Mouse (Mus musculus): ENCODE measurements around the gene Elobl. TPM values are rescaled to one million over a fixed set of nuclear protein-coding genes. Genes with fewer than 3 reads are reported as not detected.

The Elobl gene
- polyA plus RNA-seq, 1 experiment = not detected

- no peak within 1 kb of the TSS for H3K27ac ChIP-seq (ENCODE audit: insufficient read depth, low read length)
- H3K4me3 ChIP-seq (ENCODE audit: insufficient read depth, low read length) = no peak within 1 kb of the TSS
- H3K4me1 ChIP-seq (ENCODE audit: control insufficient read depth, insufficient read depth, low read length) = peaks cover 2% of the 10 kb centered on the region; the same call in 1 of the 2 replicates
- no peak for TF ChIP-seq CTCF (IDR thresholded peaks at IDR 0.05; ENCODE audit: extremely low read depth, insufficient read depth, low read length)
- no peak for TF ChIP-seq POLR2A (IDR thresholded peaks at IDR 0.05; ENCODE audit: extremely low read depth, insufficient read depth, low read length)
These were observed 3.5 kb upstream of the Elobl start, which contains the start of gene Coil for GRCm38 (mm10) chr11:88970202-88970732. Gene Coil (plus strand): TSS chr11:88970252.

GRCm38 (mm10) chr11:88958851-88959250 lies 7.9 kb downstream of the Elobl start:
- Histone ChIP-seq H3K27ac (ENCODE audit: insufficient read depth, low read length) (no peak overlapping the region), H3K4me1 (ENCODE audit: control insufficient read depth, insufficient read depth, low read length) (no peaks in the 10 kb centered on the region), H3K4me3 (ENCODE audit: insufficient read depth, low read length) (no peak overlapping the region)
- TF ChIP-seq CTCF (IDR thresholded peaks at IDR 0.05; ENCODE audit: extremely low read depth, insufficient read depth, low read length) (no peak), POLR2A (IDR thresholded peaks at IDR 0.05; ENCODE audit: extremely low read depth, insufficient read depth, low read length) (no peak)

DNA sequence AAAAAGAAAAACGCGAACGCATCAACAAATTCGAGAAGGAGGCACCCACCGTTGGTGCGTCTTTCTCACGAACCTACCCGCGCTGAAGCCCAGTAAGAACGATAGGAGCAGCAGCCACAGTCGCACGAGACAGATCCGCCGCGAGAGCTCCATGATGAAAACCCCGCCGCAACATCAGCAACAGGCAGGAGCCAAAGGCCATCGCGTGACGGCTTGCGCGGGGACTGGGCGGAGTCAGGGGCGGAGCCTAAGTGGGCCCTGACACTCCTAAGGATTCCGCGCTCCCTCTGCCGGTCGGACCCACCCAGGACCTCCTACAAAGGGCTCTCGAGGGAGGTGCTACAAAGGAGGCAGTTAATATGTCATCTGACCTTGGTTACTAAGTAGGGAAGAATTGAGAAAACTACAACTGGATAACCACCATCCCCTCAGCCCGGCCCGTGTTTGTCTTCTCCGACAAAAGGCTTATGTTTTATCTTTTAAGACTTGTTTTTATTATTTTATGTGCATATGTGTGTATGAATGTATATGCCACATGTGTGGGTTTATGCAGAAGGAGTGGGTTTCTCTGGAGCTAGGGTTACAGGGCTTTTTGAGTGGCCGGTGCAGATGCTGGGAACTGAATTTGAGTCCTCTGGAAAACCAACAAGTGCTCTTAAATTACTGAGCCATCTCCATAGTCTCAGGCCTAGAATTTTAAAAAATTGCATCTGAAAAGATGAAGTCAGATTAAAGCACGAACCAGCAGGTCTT lies 11.3 kb downstream of the Elobl start, which contains the start of gene Scpep1:
TSS of gene Scpep1 (minus strand) at position 249 of the 753 bp plus-strand sequence.
- Histone ChIP-seq H3K4me3 (ENCODE audit: insufficient read depth, low read length) (peak within 1 kb of the TSS; percentile 80), H3K27ac (ENCODE audit: insufficient read depth, low read length) (no peak within 1 kb of the TSS), H3K4me1 (ENCODE audit: control insufficient read depth, insufficient read depth, low read length) (peaks cover 2% of the 10 kb centered on the region; the same call in 1 of the 2 replicates)
- peak; percentile 88 for TF ChIP-seq POLR2A (IDR thresholded peaks at IDR 0.05; ENCODE audit: extremely low read depth, insufficient read depth, low read length)
- peak; percentile 63 for TF ChIP-seq CTCF (IDR thresholded peaks at IDR 0.05; ENCODE audit: extremely low read depth, insufficient read depth, low read length)

DNA sequence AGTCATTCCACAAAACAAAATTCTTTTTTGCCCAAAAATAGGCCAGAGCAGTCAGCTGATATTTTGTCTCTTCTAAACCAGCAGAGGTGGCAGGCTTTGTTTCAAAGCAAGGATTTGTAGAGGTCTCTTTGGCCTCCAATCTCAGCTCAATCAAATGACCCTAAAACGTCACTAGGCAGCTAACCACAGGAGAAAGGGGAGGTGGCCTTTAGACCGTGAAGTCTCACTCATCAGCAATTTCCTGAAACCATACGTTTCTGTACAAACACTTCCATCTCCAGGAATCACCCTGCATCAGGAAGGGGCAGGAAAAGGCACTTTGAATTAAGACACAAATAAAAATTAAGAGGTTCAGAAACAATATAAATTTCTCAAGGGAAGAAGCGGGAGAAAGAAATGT lies 11.9 kb downstream of the Elobl start:
- TF ChIP-seq POLR2A (IDR thresholded peaks at IDR 0.05; ENCODE audit: extremely low read depth, insufficient read depth, low read length) (no peak), CTCF (IDR thresholded peaks at IDR 0.05; ENCODE audit: extremely low read depth, insufficient read depth, low read length) (no peak)
- peak overlapping the region; percentile 80 for H3K4me3 ChIP-seq (ENCODE audit: insufficient read depth, low read length)
- peaks cover 2% of the 10 kb centered on the region; the same call in 1 of the 2 replicates for H3K4me1 ChIP-seq (ENCODE audit: control insufficient read depth, insufficient read depth, low read length)
- no peak overlapping the region for H3K27ac ChIP-seq (ENCODE audit: insufficient read depth, low read length)

GRCm38 (mm10) chr11:88953582-88953981 lies 13.1 kb downstream of the Elobl start:
- TF ChIP-seq CTCF (IDR thresholded peaks at IDR 0.05; ENCODE audit: extremely low read depth, insufficient read depth, low read length) = no peak
- TF ChIP-seq POLR2A (IDR thresholded peaks at IDR 0.05; ENCODE audit: extremely low read depth, insufficient read depth, low read length) = no peak
- H3K4me1 ChIP-seq (ENCODE audit: control insufficient read depth, insufficient read depth, low read length) = peaks cover 2% of the 10 kb centered on the region; the same call in 1 of the 2 replicates
- no peak overlapping the region for H3K27ac ChIP-seq (ENCODE audit: insufficient read depth, low read length)
- no peak overlapping the region for H3K4me3 ChIP-seq (ENCODE audit: insufficient read depth, low read length)

GRCm38 (mm10) chr11:88952117-88952516 lies 14.6 kb downstream of the Elobl start:
- Histone ChIP-seq H3K4me3 (ENCODE audit: insufficient read depth, low read length) (no peak overlapping the region), H3K4me1 (ENCODE audit: control insufficient read depth, insufficient read depth, low read length) (peaks cover 2% of the 10 kb centered on the region; the same call in 1 of the 2 replicates), H3K27ac (ENCODE audit: insufficient read depth, low read length) (no peak overlapping the region)
- TF ChIP-seq POLR2A (IDR thresholded peaks at IDR 0.05; ENCODE audit: extremely low read depth, insufficient read depth, low read length) = no peak
- no peak for TF ChIP-seq CTCF (IDR thresholded peaks at IDR 0.05; ENCODE audit: extremely low read depth, insufficient read depth, low read length)

DNA sequence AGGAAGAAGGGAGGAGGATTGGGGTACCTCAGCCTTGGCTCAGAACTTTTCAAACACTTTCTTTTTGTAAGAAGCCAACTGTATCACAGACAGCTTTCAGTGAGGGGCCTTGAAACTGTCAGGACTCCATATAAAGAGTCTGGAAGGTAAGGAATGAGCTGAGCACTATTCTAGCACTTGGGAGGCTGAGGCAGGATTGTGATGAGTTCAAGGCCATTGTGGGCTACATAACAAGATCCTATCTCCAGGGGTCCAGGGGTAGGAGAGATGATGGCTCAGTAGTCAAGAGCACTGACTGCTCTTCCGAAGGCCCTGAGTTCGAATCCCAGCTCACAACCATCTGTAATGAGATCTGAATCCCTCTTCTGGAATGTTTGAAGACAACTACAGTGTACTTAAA lies 15.2 kb downstream of the Elobl start:
- Histone ChIP-seq H3K4me1 (ENCODE audit: control insufficient read depth, insufficient read depth, low read length) (peaks cover 2% of the 10 kb centered on the region; the same call in 1 of the 2 replicates), H3K27ac (ENCODE audit: insufficient read depth, low read length) (no peak overlapping the region), H3K4me3 (ENCODE audit: insufficient read depth, low read length) (no peak overlapping the region)
- TF ChIP-seq CTCF (IDR thresholded peaks at IDR 0.05; ENCODE audit: extremely low read depth, insufficient read depth, low read length) (no peak), POLR2A (IDR thresholded peaks at IDR 0.05; ENCODE audit: extremely low read depth, insufficient read depth, low read length) (no peak)

DNA sequence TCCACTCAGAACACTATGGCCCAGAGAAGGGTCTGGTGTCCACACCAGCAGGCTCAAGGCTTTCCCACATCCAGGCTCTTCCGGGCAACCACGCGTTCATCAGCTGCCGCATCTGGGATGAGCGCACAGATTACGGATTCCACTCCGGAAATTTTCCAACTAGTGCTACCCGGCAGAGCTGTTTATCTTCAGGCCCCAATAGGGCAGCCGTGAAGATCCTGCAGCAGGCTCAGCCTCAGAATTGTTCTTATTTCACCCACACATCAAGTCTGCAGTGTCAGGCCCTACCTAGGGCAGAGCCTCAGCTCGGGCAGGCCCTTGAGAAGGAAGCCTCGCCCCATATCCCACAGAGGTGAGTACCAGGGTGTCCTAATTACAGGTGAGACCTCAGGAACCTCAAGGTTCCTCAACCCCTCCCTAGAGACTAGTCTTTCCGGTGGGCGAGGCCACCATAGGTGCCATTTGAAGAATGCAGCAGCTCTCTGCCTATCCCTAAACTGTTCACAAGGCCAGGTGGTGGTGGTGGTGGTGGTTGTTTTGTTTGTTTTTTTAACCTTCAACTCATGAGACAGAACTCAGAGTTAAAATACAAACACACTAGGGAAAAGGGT lies 16.0 kb downstream of the Elobl start:
- TF ChIP-seq POLR2A (IDR thresholded peaks at IDR 0.05; ENCODE audit: extremely low read depth, insufficient read depth, low read length) (no peak), CTCF (IDR thresholded peaks at IDR 0.05; ENCODE audit: extremely low read depth, insufficient read depth, low read length) (no peak)

DNA sequence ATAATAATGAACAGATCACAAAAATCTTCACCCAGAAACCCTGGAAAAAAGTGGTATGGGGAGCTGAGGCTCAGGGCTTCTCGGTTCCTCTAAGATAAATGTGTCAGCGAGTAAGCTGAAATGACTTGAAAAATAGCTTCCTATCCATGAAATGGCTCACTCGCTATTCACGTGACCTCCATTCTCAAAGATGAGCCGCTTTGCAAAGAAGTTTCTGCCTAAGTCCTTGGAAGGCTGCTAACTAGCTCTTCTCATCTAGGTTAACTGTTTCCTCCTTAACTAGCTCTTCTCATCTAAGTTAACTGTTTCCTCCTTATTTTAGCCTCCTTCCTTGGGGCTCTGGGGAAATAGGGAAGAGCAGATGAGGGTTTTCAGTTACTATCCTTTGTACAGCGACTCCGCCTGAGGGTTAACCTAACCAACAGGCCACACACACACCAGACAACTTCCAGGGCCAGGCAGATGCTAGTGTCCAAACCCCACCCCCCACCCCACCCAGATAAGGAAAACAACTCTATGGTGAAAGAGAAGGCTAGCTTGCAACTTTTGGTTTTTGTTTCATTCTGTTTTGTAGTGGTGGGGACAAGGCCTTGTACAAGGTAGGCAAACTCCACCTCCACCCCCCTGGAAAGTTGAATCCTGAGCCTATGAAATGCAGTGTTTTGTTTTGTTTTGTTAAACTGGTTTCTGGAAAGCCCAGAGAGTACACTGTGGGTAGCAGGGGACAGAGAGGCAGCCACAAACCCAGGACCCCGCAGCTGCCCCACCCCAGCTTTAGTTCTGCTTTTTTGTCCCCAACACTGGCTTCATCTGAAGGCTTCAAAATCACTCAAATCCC lies 16.7 kb downstream of the Elobl start:
- no peak overlapping the region for H3K4me3 ChIP-seq (ENCODE audit: insufficient read depth, low read length)
- no peak overlapping the region for H3K27ac ChIP-seq (ENCODE audit: insufficient read depth, low read length)
- TF ChIP-seq CTCF (IDR thresholded peaks at IDR 0.05; ENCODE audit: extremely low read depth, insufficient read depth, low read length) = no peak
- TF ChIP-seq POLR2A (IDR thresholded peaks at IDR 0.05; ENCODE audit: extremely low read depth, insufficient read depth, low read length) = no peak
- peaks cover 2% of the 10 kb centered on the region; the same call in 1 of the 2 replicates for H3K4me1 ChIP-seq (ENCODE audit: control insufficient read depth, insufficient read depth, low read length)

More for the DNA sequence above, 16.0 kb downstream of the Elobl start:
- peaks cover 2% of the 10 kb centered on the region; the same call in 1 of the 2 replicates for H3K4me1 ChIP-seq (ENCODE audit: control insufficient read depth, insufficient read depth, low read length)
- no peak overlapping the region for H3K4me3 ChIP-seq (ENCODE audit: insufficient read depth, low read length)
- H3K27ac ChIP-seq (ENCODE audit: insufficient read depth, low read length) = no peak overlapping the region

All from cortical plate, adult 2 months (tissue).